Mouse (Mus musculus): ENCODE measurements around the gene Pxn. TPM values are rescaled to one million over a fixed set of nuclear protein-coding genes. Genes with fewer than 3 reads are reported as not detected.

Gene Pxn
- polyA plus RNA-seq, 1 experiment from 2014 or later: 24.6 TPM

- Histone ChIP-seq H3K4me2 (no peak overlapping the region), H3K27me3 (no peaks in the 10 kb centered on the region), H3K9ac (no peak overlapping the region), H3K36me3 (replicated peaks) (no peaks in the 10 kb centered on the region), H3K4me1 (peaks cover 37% of the 10 kb centered on the region), H3K4me3 (replicated peaks) (no peak overlapping the region), H3K9me3 (no peaks in the 10 kb centered on the region), H3K27ac (peak overlapping the region; percentile 42; the same call in 1 of the 2 replicates)
- peak; percentile 86 for ATAC-seq (ENCODE audit: low FRiP score)
- 0% methylated on average over 12 of the region's 12 CpGs for WGBS
Observed at GRCm38 (mm10) chr5:115538693-115539043, 32.2 kb downstream of the Pxn start.

DNA sequence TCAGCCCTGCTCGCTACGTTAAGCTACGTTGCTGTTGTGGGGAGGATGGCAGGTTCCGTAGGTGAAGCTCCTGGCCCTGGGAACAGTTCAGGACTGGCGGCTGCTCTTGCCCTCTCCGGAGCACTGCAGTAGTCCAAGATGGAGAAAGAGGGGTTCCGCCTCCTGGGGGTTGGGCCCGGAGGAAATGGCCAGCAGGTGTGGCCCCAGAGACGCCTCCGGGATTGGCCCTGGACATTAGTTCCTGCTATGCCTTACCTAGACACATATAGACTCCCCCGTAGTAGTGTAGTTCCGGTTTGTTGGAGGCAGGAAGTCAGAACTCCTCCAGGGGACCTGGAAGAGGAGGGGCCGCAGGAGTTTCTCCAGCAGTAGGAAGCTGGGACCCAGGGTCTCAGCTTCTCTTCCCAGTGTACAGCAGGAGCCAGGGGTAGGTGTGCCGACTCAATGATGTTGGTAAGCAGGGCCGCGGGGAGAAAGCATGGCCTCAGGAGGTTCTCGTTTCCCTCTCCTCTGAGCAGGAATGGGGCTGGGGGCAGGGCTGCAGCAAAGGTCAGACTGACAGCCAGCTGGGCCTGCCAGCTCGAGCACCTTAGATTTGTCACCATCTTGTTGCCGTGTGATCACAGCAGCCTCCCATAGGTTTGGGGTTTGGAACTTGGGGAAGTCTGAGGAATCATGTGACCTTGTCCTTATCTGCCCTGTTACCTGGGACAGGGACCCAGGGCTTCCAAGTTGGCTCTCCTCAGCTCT is 36.3 kb downstream of the Pxn start:
- Histone ChIP-seq H3K27me3 (no peaks in the 10 kb centered on the region), H3K4me1 (peaks cover 37% of the 10 kb centered on the region), H3K27ac (no peak overlapping the region), H3K9me3 (no peaks in the 10 kb centered on the region), H3K36me3 (replicated peaks) (peaks cover 12% of the 10 kb centered on the region; the same call in 1 of the 2 replicates), H3K4me2 (no peak overlapping the region), H3K9ac (no peak overlapping the region), H3K4me3 (replicated peaks) (no peak overlapping the region)
- 69% methylated on average over 19 of the region's 19 CpGs for WGBS
- ATAC-seq (ENCODE audit: low FRiP score): no peak

GRCm38 (mm10) chr5:115543509-115544253 is 37.2 kb downstream of the Pxn start:
- ATAC-seq (ENCODE audit: low FRiP score): peak; percentile 34; the same call in 1 of the 2 replicates
- 0 out of 2 replicates have a peak overlapping the region, but pooled peaks have one; percentile 13 for H3K4me2 ChIP-seq
- H3K27me3 ChIP-seq: no peaks in the 10 kb centered on the region
- H3K4me3 ChIP-seq (replicated peaks): no peak overlapping the region
- peaks cover 29% of the 10 kb centered on the region for H3K4me1 ChIP-seq
- peak overlapping the region; percentile 38; the same call in 1 of the 2 replicates for H3K27ac ChIP-seq
- H3K9ac ChIP-seq: no peak overlapping the region
- WGBS: 69% methylated on average over 17 of the region's 17 CpGs
- no peaks in the 10 kb centered on the region for H3K9me3 ChIP-seq
- H3K36me3 ChIP-seq (replicated peaks): peaks cover 12% of the 10 kb centered on the region

GRCm38 (mm10) chr5:115544655-115545185 is 38.2 kb downstream of the Pxn start:
- no peak overlapping the region; the same call in 1 of the 2 replicates for H3K9ac ChIP-seq

DNA sequence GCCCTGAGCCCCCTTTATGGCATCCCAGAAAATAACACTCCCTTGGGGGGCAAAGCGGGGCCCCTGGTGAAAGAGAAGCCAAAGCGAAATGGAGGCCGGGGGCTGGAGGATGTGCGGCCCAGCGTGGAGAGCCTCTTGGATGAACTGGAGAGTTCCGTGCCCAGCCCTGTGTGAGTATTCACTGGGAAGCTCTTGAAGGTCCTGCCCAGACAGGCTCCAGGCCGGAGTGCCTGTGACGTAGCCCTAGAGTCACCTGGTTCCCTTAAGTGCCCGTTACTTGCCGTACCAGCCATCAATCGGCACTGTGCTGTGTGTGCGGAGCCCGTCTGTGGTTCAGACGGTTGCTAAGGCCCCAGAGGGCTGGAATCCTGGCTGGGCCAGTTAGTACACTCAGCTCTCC is 39.2 kb downstream of the Pxn start:
- Histone ChIP-seq H3K9me3 (no peaks in the 10 kb centered on the region), H3K27ac (no peak overlapping the region), H3K27me3 (no peaks in the 10 kb centered on the region), H3K9ac (no peak overlapping the region), H3K36me3 (replicated peaks) (peaks cover 12% of the 10 kb centered on the region), H3K4me3 (replicated peaks) (no peak overlapping the region), H3K4me2 (no peak overlapping the region), H3K4me1 (peaks cover 29% of the 10 kb centered on the region)
- 91% methylated on average over 14 of the region's 14 CpGs for WGBS
- ATAC-seq (ENCODE audit: low FRiP score): no peak

More at GRCm38 (mm10) chr5:115544655-115545185, 38.2 kb downstream of the Pxn start:
- 51% methylated on average over 18 of the region's 18 CpGs for WGBS
- no peaks in the 10 kb centered on the region for H3K9me3 ChIP-seq
- no peak overlapping the region for H3K4me3 ChIP-seq (replicated peaks)
- ATAC-seq (ENCODE audit: low FRiP score): no peak
- H3K4me2 ChIP-seq: no peak overlapping the region
- H3K36me3 ChIP-seq (replicated peaks): peaks cover 12% of the 10 kb centered on the region
- no peaks in the 10 kb centered on the region for H3K27me3 ChIP-seq
- H3K4me1 ChIP-seq: peaks cover 29% of the 10 kb centered on the region
- peak overlapping the region; percentile 50; the same call in 1 of the 2 replicates for H3K27ac ChIP-seq

GRCm38 (mm10) chr5:115546536-115546935 is 40.1 kb downstream of the Pxn start:
- H3K4me3 ChIP-seq (replicated peaks): no peak overlapping the region
- H3K27me3 ChIP-seq: no peaks in the 10 kb centered on the region
- H3K4me1 ChIP-seq: peaks cover 29% of the 10 kb centered on the region
- no peak overlapping the region for H3K4me2 ChIP-seq
- H3K9ac ChIP-seq: no peak overlapping the region
- H3K27ac ChIP-seq: 0 out of 2 replicates have a peak overlapping the region, but pooled peaks have one; percentile 9
- no peaks in the 10 kb centered on the region for H3K9me3 ChIP-seq
- WGBS: 71% methylated on average over 11 of the region's 11 CpGs
- H3K36me3 ChIP-seq (replicated peaks): peaks cover 12% of the 10 kb centered on the region
- no peak for ATAC-seq (ENCODE audit: low FRiP score)

DNA sequence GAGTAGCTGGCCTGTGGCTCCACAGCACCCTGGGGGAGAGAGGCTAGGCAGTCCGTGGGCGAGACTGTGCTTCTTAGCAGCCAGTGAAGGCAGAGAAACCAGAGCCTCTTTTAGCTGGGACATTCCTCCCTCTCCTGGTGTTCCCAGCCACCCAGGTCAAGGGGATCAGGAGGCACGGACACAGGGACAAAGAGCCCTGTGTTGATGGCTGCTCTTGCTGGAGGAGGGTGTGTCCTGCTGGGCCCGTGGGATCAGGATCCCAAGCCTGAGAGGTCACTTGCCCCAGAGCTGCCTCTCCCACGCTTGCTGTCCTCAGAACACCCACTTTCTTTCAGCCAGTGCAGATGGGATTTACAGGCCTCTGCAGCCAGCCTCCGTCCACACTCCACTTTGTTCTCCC is 40.5 kb downstream of the Pxn start:
- 42% methylated on average over 6 of the region's 6 CpGs for WGBS
- Histone ChIP-seq H3K27ac (0 out of 2 replicates have a peak overlapping the region, but pooled peaks have one; percentile 9), H3K4me2 (no peak overlapping the region), H3K4me3 (replicated peaks) (no peak overlapping the region), H3K9me3 (no peaks in the 10 kb centered on the region), H3K36me3 (replicated peaks) (peaks cover 14% of the 10 kb centered on the region), H3K4me1 (peaks cover 29% of the 10 kb centered on the region), H3K9ac (no peak overlapping the region), H3K27me3 (no peaks in the 10 kb centered on the region)
- ATAC-seq (ENCODE audit: low FRiP score): no peak

- Histone ChIP-seq H3K36me3 (replicated peaks) (peaks cover 17% of the 10 kb centered on the region), H3K4me2 (no peak overlapping the region), H3K4me1 (peaks cover 29% of the 10 kb centered on the region), H3K9ac (no peak overlapping the region), H3K27ac (0 out of 2 replicates have a peak overlapping the region, but pooled peaks have one; percentile 9), H3K9me3 (no peaks in the 10 kb centered on the region), H3K27me3 (no peaks in the 10 kb centered on the region), H3K4me3 (replicated peaks) (no peak overlapping the region)
- ATAC-seq (ENCODE audit: low FRiP score): no peak
- 82% methylated on average over 7 of the region's 7 CpGs for WGBS
Observed at GRCm38 (mm10) chr5:115547421-115547820, 40.9 kb downstream of the Pxn start.

DNA sequence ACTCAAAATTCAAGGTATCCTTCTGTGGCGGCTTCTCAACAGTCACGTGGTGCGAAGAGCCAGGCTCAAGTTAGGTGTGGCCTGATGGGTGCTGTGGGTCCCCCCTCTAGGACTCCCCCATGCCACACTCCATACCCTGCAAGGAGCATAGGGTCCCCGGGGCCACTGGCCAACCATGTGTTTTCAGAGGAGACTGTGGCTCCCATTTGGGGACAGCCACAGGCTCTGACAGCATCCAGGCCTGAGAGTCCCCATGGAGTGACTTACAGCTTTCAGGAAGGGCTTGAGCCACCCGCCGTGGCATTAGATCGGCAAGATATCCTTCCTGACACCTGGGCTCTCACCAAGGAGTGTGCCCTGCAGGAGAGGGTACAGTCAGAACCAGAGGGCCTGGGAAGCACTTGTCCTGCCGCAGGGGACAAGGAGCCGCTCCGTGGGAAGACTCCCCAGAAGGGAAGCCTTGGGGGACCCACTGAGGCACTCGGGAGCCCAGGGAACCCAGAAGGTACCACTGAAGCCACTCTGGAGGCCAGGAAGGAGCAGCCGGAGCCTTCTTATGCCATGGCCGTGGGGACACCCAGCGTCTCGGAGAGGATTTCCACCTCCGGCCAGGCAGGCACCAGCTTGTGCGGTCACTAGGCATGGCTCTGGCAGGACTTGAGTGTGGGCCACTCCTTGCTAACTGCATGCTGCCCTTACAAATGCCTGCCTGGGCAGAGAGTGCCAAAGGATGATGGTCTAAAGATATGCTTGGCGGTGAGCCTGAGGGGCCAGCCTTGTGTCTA is 42.2 kb downstream of the Pxn start:
- Histone ChIP-seq H3K9me3 (no peaks in the 10 kb centered on the region), H3K36me3 (replicated peaks) (peaks cover 27% of the 10 kb centered on the region), H3K9ac (no peak overlapping the region), H3K4me1 (peaks cover 19% of the 10 kb centered on the region), H3K4me3 (replicated peaks) (no peak overlapping the region), H3K27me3 (no peaks in the 10 kb centered on the region), H3K27ac (no peak overlapping the region), H3K4me2 (no peak overlapping the region)
- WGBS: 92% methylated on average over 18 of the region's 18 CpGs
- no peak for ATAC-seq (ENCODE audit: low FRiP score)

DNA sequence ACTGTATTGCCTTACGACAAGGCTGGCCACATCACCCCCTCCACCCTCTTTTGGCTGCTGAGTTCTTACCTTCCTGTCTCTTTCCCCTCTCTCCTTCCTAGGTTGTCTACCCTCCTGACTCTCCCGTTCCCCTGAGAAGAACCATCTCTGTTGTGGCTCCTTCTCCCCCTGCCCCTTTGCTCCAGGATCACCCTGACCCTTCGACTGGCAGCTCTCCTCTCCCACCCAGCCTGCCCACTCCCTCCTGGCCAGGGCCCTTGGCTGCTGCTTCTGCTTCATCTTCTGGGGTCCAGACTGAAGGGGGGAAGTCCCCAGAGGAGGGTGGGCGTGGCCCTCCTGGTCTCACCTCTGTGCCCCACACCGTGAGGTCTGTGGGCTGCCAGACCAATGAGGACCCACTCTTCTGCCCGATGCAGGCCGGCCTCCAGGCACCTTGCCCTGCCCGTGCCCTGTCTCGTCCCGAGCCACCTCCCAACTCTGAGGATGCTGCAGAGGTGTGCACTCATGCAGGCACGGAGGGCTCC is 44.1 kb downstream of the Pxn start:
- no peak overlapping the region for H3K27ac ChIP-seq
- H3K36me3 ChIP-seq (replicated peaks): peaks cover 31% of the 10 kb centered on the region
- ATAC-seq (ENCODE audit: low FRiP score): no peak
- H3K9me3 ChIP-seq: no peaks in the 10 kb centered on the region
- H3K27me3 ChIP-seq: no peaks in the 10 kb centered on the region
- H3K4me1 ChIP-seq: peaks cover 9% of the 10 kb centered on the region; the same call in 1 of the 2 replicates
- 90% methylated on average over 11 of the region's 11 CpGs for WGBS
- no peak overlapping the region for H3K4me3 ChIP-seq (replicated peaks)
- no peak overlapping the region for H3K4me2 ChIP-seq
- no peak overlapping the region for H3K9ac ChIP-seq

DNA sequence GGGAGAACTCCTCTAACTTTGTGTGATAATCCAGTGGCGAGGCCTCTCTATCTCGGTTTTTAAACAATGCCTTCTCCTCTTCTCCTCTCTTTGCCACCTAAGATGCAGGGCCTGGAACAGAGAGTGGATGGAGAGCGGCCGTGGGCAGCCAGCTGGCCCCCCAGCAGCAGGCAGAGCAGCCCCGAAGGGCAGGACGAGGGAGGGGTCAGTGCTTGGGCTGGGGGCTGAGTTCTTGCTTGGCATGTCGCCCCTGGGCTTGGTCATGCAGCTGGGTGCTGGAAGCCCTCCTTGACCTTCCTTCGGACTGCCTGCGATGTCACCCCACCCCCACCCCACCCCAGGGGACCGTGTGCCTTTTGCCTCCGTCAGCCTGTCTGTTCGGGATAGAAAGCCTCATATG is 44.9 kb downstream of the Pxn start:
- Histone ChIP-seq H3K36me3 (replicated peaks) (peaks cover 23% of the 10 kb centered on the region), H3K9ac (no peak overlapping the region), H3K4me3 (replicated peaks) (no peak overlapping the region), H3K27ac (no peak overlapping the region), H3K27me3 (no peaks in the 10 kb centered on the region), H3K4me1 (peaks cover 9% of the 10 kb centered on the region; the same call in 1 of the 2 replicates), H3K4me2 (no peak overlapping the region), H3K9me3 (no peaks in the 10 kb centered on the region)
- ATAC-seq (ENCODE audit: low FRiP score): no peak
- WGBS: 76% methylated on average over 12 of the region's 12 CpGs

Data from forebrain, embryonic 12.5 days (tissue).